Mouse (Mus musculus): Measurements from ENCODE around the gene Cep128. TPM values are rescaled to one million over a fixed set of nuclear protein-coding genes. Genes with fewer than 3 reads are reported as not detected.

Cep128 gene
- 8.9 and 10.2 TPM in 2 replicates for polyA plus RNA-seq (2015; fragmentation: Nextera tagmentation; extraction: Ambion mirVana)

DNA sequence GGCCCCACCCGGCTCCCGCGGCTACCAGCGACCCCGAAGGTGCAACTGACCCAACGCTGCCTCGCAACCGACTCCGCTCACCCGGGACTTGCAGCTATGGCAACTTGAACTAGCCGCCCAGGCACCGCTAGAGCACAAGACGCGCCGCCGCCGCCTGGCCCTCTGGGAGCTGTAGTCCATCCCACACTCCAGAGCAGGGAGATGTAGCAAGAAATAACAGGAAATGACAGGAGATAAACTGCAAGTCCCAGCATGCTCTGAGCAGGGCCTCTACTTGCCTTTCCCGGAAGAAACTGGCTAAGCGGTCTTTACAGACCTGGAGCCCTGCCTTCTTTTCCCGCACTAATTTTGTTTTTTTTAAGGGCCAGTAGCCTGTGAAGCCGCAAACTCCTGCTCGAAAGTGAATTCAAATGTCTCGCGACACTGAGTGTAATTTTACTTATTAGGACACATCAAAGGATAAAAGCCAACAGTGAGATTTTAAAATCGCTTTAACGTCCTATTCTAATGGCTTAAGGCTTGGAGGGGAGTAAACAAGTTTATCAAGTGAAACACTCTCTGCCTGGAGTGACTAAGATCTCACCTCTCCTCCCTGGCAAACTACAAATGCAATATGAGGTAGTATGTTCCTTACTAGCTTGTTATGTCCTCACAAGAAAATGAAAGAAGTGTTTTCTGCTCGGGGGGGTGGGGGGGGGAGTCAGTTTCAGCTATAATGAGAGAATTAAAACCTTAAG lies at the start of gene Cep128, which contains the start of gene Tshr:
Cep128 (minus strand) TSS at position 129 of the 737 bp plus-strand sequence.
Tshr (plus strand) TSS at position 283 of the 737 bp plus-strand sequence.
- peak; percentile 100 for ATAC-seq (ENCODE audit: low read depth)
- peak within 1 kb of the TSS; percentile 80 for H3K27ac ChIP-seq (ENCODE audit: low read length)
- peak within 1 kb of the TSS; percentile 78 for H3K9ac ChIP-seq (ENCODE audit: low read depth, low read length)
- peak within 1 kb of the TSS; percentile 72 for H3K4me3 ChIP-seq (ENCODE audit: low read depth, low read length)
- no peaks in the 10 kb centered on the region for H3K27me3 ChIP-seq (ENCODE audit: control insufficient read depth, insufficient read depth, low read depth, low read length)
- H3K36me3 ChIP-seq (ENCODE audit: control insufficient read depth, insufficient read depth), result peaks cover 4% of the 10 kb centered on the region; the same call in 1 of the 2 replicates
- under 1% methylated on average over 27 of the region's 27 CpGs for WGBS (ENCODE audit: insufficient replicate concordance)
- peak within 1 kb of the TSS; percentile 81 for H3K4me2 ChIP-seq (ENCODE audit: low read depth, low read length)
- H3K9me3 ChIP-seq (replicated peaks; ENCODE audit: control insufficient read depth, low read length), result no peaks in the 10 kb centered on the region
- peaks cover 9% of the 10 kb centered on the region for H3K4me1 ChIP-seq (ENCODE audit: control insufficient read depth, low read depth, low read length)

GRCm38 (mm10) chr12:91427129-91427528 lies 42.9 kb upstream of the Cep128 start:
- no peak overlapping the region for H3K27ac ChIP-seq (ENCODE audit: low read length)
- no peaks in the 10 kb centered on the region for H3K9me3 ChIP-seq (replicated peaks; ENCODE audit: control insufficient read depth, low read length)
- no peaks in the 10 kb centered on the region for H3K36me3 ChIP-seq (ENCODE audit: control insufficient read depth, insufficient read depth)
- WGBS (ENCODE audit: insufficient replicate concordance), result 53% methylated on average over 2 of the region's 2 CpGs
- H3K27me3 ChIP-seq (ENCODE audit: control insufficient read depth, insufficient read depth, low read depth, low read length), result no peaks in the 10 kb centered on the region
- H3K9ac ChIP-seq (ENCODE audit: low read depth, low read length), result no peak overlapping the region
- no peak for ATAC-seq (ENCODE audit: low read depth)
- no peaks in the 10 kb centered on the region for H3K4me1 ChIP-seq (ENCODE audit: control insufficient read depth, low read depth, low read length)
- no peak overlapping the region for H3K4me3 ChIP-seq (ENCODE audit: low read depth, low read length)
- H3K4me2 ChIP-seq (ENCODE audit: low read depth, low read length), result no peak overlapping the region

GRCm38 (mm10) chr12:91426499-91426898 lies 42.3 kb upstream of the Cep128 start:
- no peak for ATAC-seq (ENCODE audit: low read depth)
- Histone ChIP-seq H3K27ac (ENCODE audit: low read length) (no peak overlapping the region), H3K4me2 (ENCODE audit: low read depth, low read length) (no peak overlapping the region), H3K9ac (ENCODE audit: low read depth, low read length) (no peak overlapping the region), H3K4me1 (ENCODE audit: control insufficient read depth, low read depth, low read length) (no peaks in the 10 kb centered on the region), H3K27me3 (ENCODE audit: control insufficient read depth, insufficient read depth, low read depth, low read length) (no peaks in the 10 kb centered on the region), H3K4me3 (ENCODE audit: low read depth, low read length) (no peak overlapping the region), H3K36me3 (ENCODE audit: control insufficient read depth, insufficient read depth) (no peaks in the 10 kb centered on the region), H3K9me3 (replicated peaks; ENCODE audit: control insufficient read depth, low read length) (no peaks in the 10 kb centered on the region)
- 52% methylated on average over 4 of the region's 4 CpGs for WGBS (ENCODE audit: insufficient replicate concordance)

GRCm38 (mm10) chr12:91423125-91423820 lies 39.1 kb upstream of the Cep128 start:
- no peak overlapping the region for H3K27ac ChIP-seq (ENCODE audit: low read length)
- H3K4me3 ChIP-seq (ENCODE audit: low read depth, low read length), result no peak overlapping the region
- ATAC-seq (ENCODE audit: low read depth), result no peak
- 66% methylated on average over 11 of the region's 11 CpGs for WGBS (ENCODE audit: insufficient replicate concordance)
- H3K36me3 ChIP-seq (ENCODE audit: control insufficient read depth, insufficient read depth), result no peaks in the 10 kb centered on the region
- no peaks in the 10 kb centered on the region for H3K27me3 ChIP-seq (ENCODE audit: control insufficient read depth, insufficient read depth, low read depth, low read length)
- no peak overlapping the region for H3K9ac ChIP-seq (ENCODE audit: low read depth, low read length)
- H3K9me3 ChIP-seq (replicated peaks; ENCODE audit: control insufficient read depth, low read length), result no peaks in the 10 kb centered on the region
- no peaks in the 10 kb centered on the region for H3K4me1 ChIP-seq (ENCODE audit: control insufficient read depth, low read depth, low read length)
- H3K4me2 ChIP-seq (ENCODE audit: low read depth, low read length), result no peak overlapping the region

DNA sequence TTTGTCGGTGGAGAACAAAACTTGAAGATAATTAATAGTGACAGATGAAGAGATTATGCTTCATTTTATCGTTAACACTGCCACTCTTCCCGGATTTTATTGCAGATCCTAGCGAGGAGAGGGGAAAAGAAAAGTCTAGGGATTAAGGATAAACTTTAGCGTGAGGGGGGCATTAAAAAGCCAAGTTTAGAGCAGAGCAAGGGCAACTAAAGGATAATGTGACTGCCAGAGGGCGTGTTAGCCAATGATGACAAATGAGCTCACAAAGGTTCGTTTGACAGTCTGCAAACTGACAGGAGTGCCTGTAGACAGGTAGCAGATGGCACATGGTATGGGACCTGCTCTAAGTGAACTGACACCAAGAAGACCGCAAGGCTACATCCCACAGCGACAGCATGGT lies 37.1 kb upstream of the Cep128 start:
- Histone ChIP-seq H3K4me1 (ENCODE audit: control insufficient read depth, low read depth, low read length) (no peaks in the 10 kb centered on the region), H3K4me3 (ENCODE audit: low read depth, low read length) (no peak overlapping the region), H3K27me3 (ENCODE audit: control insufficient read depth, insufficient read depth, low read depth, low read length) (no peaks in the 10 kb centered on the region), H3K9ac (ENCODE audit: low read depth, low read length) (no peak overlapping the region), H3K9me3 (replicated peaks; ENCODE audit: control insufficient read depth, low read length) (no peaks in the 10 kb centered on the region), H3K36me3 (ENCODE audit: control insufficient read depth, insufficient read depth) (no peaks in the 10 kb centered on the region), H3K4me2 (ENCODE audit: low read depth, low read length) (no peak overlapping the region), H3K27ac (ENCODE audit: low read length) (no peak overlapping the region)
- WGBS (ENCODE audit: insufficient replicate concordance), result 51% methylated on average over 9 of the region's 9 CpGs
- ATAC-seq (ENCODE audit: low read depth), result no peak

GRCm38 (mm10) chr12:91418791-91419190 lies 34.6 kb upstream of the Cep128 start:
- Histone ChIP-seq H3K4me1 (ENCODE audit: control insufficient read depth, low read depth, low read length) (no peaks in the 10 kb centered on the region), H3K4me2 (ENCODE audit: low read depth, low read length) (no peak overlapping the region), H3K9me3 (replicated peaks; ENCODE audit: control insufficient read depth, low read length) (no peaks in the 10 kb centered on the region), H3K27me3 (ENCODE audit: control insufficient read depth, insufficient read depth, low read depth, low read length) (no peaks in the 10 kb centered on the region), H3K4me3 (ENCODE audit: low read depth, low read length) (no peak overlapping the region), H3K27ac (ENCODE audit: low read length) (no peak overlapping the region), H3K36me3 (ENCODE audit: control insufficient read depth, insufficient read depth) (no peaks in the 10 kb centered on the region), H3K9ac (ENCODE audit: low read depth, low read length) (no peak overlapping the region)
- WGBS (ENCODE audit: insufficient replicate concordance), result 30% methylated on average over 7 of the region's 7 CpGs
- no peak for ATAC-seq (ENCODE audit: low read depth)

- no peak overlapping the region for H3K9ac ChIP-seq (ENCODE audit: low read depth, low read length)
- H3K4me1 ChIP-seq (ENCODE audit: control insufficient read depth, low read depth, low read length), result no peaks in the 10 kb centered on the region
- H3K36me3 ChIP-seq (ENCODE audit: control insufficient read depth, insufficient read depth), result no peaks in the 10 kb centered on the region
- 83% methylated on average over 7 of the region's 7 CpGs for WGBS (ENCODE audit: insufficient replicate concordance)
- H3K9me3 ChIP-seq (replicated peaks; ENCODE audit: control insufficient read depth, low read length), result no peaks in the 10 kb centered on the region
- ATAC-seq (ENCODE audit: low read depth), result no peak
- no peak overlapping the region for H3K27ac ChIP-seq (ENCODE audit: low read length)
- no peaks in the 10 kb centered on the region for H3K27me3 ChIP-seq (ENCODE audit: control insufficient read depth, insufficient read depth, low read depth, low read length)
- no peak overlapping the region for H3K4me2 ChIP-seq (ENCODE audit: low read depth, low read length)
- no peak overlapping the region for H3K4me3 ChIP-seq (ENCODE audit: low read depth, low read length)
These were observed 32.6 kb upstream of the Cep128 start for GRCm38 (mm10) chr12:91416828-91417227.

GRCm38 (mm10) chr12:91415112-91415511 lies 30.9 kb upstream of the Cep128 start:
- Histone ChIP-seq H3K4me1 (ENCODE audit: control insufficient read depth, low read depth, low read length) (no peaks in the 10 kb centered on the region), H3K27me3 (ENCODE audit: control insufficient read depth, insufficient read depth, low read depth, low read length) (no peaks in the 10 kb centered on the region), H3K9ac (ENCODE audit: low read depth, low read length) (no peak overlapping the region), H3K9me3 (replicated peaks; ENCODE audit: control insufficient read depth, low read length) (no peaks in the 10 kb centered on the region), H3K4me2 (ENCODE audit: low read depth, low read length) (no peak overlapping the region), H3K36me3 (ENCODE audit: control insufficient read depth, insufficient read depth) (no peaks in the 10 kb centered on the region), H3K27ac (ENCODE audit: low read length) (no peak overlapping the region), H3K4me3 (ENCODE audit: low read depth, low read length) (no peak overlapping the region)
- ATAC-seq (ENCODE audit: low read depth), result no peak
- WGBS (ENCODE audit: insufficient replicate concordance), result 56% methylated on average over 6 of the region's 6 CpGs
